Mouse (Mus musculus): ENCODE measurements around the gene Nop53. TPM values are rescaled to one million over a fixed set of nuclear protein-coding genes. Genes with fewer than 3 reads are reported as not detected.
A peak's percentile ranks its signal among the peaks of the same experiment; 100 is the strongest.

The Nop53 gene
- polyA plus RNA-seq, 1 experiment, result 120 TPM

DNA sequence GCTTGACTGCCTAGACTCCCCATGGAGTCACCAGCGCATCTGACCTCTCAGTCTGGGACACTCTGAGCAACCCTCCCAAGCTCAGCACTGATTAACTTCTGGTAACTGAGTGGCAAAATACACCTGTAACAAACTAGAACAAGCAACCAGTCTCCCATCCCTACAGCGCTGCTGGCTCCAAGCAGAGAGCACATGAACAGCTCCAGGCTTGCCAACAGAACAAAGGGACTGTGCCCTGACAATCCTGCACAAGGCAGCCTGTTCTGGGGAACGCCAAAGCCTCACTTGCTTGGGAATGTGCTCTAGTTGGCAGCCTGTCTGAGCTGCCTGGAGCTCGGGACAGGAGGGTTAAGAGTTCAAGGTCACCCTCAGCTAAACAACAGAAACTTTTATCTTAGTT, 35.7 kb upstream of the Nop53 start:
- Histone ChIP-seq H3K4me1 (ENCODE audit: control insufficient read depth, insufficient read depth, insufficient read length, low read length) (peaks cover 2% of the 10 kb centered on the region; the same call in 1 of the 2 replicates), H3K4me3 (ENCODE audit: low read depth, low read length) (no peak overlapping the region), H3K27me3 (ENCODE audit: control insufficient read depth, insufficient read depth, low read length) (no peaks in the 10 kb centered on the region), H3K27ac (ENCODE audit: insufficient read depth, low read depth, low read length) (no peak overlapping the region), H3K36me3 (ENCODE audit: control insufficient read depth, insufficient read depth, low read length) (peaks cover 24% of the 10 kb centered on the region)
- TF ChIP-seq CTCF (IDR thresholded peaks at IDR 0.05; ENCODE audit: extremely low read depth, insufficient read length, insufficient replicate concordance, low read depth, low read length) (no peak), POLR2A (IDR thresholded peaks at IDR 0.05; ENCODE audit: low read depth, low read length) (no peak)
- 66% methylated on average over 4 of the region's 4 CpGs for WGBS

- TF ChIP-seq POLR2A (IDR thresholded peaks at IDR 0.05; ENCODE audit: low read depth, low read length), result no peak
- no peak for TF ChIP-seq CTCF (IDR thresholded peaks at IDR 0.05; ENCODE audit: extremely low read depth, insufficient read length, insufficient replicate concordance, low read depth, low read length)
- H3K27ac ChIP-seq (ENCODE audit: insufficient read depth, low read depth, low read length), result no peak overlapping the region
- H3K4me1 ChIP-seq (ENCODE audit: control insufficient read depth, insufficient read depth, insufficient read length, low read length), result peaks cover 2% of the 10 kb centered on the region; the same call in 1 of the 2 replicates
- 79% methylated on average over 8 of the region's 8 CpGs for WGBS
- no peak overlapping the region for H3K4me3 ChIP-seq (ENCODE audit: low read depth, low read length)
- H3K27me3 ChIP-seq (ENCODE audit: control insufficient read depth, insufficient read depth, low read length), result no peaks in the 10 kb centered on the region
- peaks cover 31% of the 10 kb centered on the region for H3K36me3 ChIP-seq (ENCODE audit: control insufficient read depth, insufficient read depth, low read length)
Observed at GRCm38 (mm10) chr7:15980246-15980645, 34.4 kb upstream of the Nop53 start.

GRCm38 (mm10) chr7:15975904-15976303, 30.0 kb upstream of the Nop53 start:
- Histone ChIP-seq H3K27ac (ENCODE audit: insufficient read depth, low read depth, low read length) (no peak overlapping the region), H3K27me3 (ENCODE audit: control insufficient read depth, insufficient read depth, low read length) (no peaks in the 10 kb centered on the region), H3K4me1 (ENCODE audit: control insufficient read depth, insufficient read depth, insufficient read length, low read length) (peaks cover 2% of the 10 kb centered on the region; the same call in 1 of the 2 replicates), H3K4me3 (ENCODE audit: low read depth, low read length) (no peak overlapping the region), H3K36me3 (ENCODE audit: control insufficient read depth, insufficient read depth, low read length) (peaks cover 58% of the 10 kb centered on the region)
- 69% methylated on average over 4 of the region's 4 CpGs for WGBS
- TF ChIP-seq POLR2A (IDR thresholded peaks at IDR 0.05; ENCODE audit: low read depth, low read length) (no peak), CTCF (IDR thresholded peaks at IDR 0.05; ENCODE audit: extremely low read depth, insufficient read length, insufficient replicate concordance, low read depth, low read length) (peak; percentile 81; the same call in 1 of the 2 replicates)

GRCm38 (mm10) chr7:15975451-15975850, 29.6 kb upstream of the Nop53 start:
- H3K27me3 ChIP-seq (ENCODE audit: control insufficient read depth, insufficient read depth, low read length), result no peaks in the 10 kb centered on the region
- 92% methylated on average over 10 of the region's 10 CpGs for WGBS
- H3K4me3 ChIP-seq (ENCODE audit: low read depth, low read length), result no peak overlapping the region
- H3K4me1 ChIP-seq (ENCODE audit: control insufficient read depth, insufficient read depth, insufficient read length, low read length), result peaks cover 2% of the 10 kb centered on the region; the same call in 1 of the 2 replicates
- TF ChIP-seq CTCF (IDR thresholded peaks at IDR 0.05; ENCODE audit: extremely low read depth, insufficient read length, insufficient replicate concordance, low read depth, low read length) (no peak), POLR2A (IDR thresholded peaks at IDR 0.05; ENCODE audit: low read depth, low read length) (no peak)
- no peak overlapping the region for H3K27ac ChIP-seq (ENCODE audit: insufficient read depth, low read depth, low read length)
- peaks cover 58% of the 10 kb centered on the region for H3K36me3 ChIP-seq (ENCODE audit: control insufficient read depth, insufficient read depth, low read length)

DNA sequence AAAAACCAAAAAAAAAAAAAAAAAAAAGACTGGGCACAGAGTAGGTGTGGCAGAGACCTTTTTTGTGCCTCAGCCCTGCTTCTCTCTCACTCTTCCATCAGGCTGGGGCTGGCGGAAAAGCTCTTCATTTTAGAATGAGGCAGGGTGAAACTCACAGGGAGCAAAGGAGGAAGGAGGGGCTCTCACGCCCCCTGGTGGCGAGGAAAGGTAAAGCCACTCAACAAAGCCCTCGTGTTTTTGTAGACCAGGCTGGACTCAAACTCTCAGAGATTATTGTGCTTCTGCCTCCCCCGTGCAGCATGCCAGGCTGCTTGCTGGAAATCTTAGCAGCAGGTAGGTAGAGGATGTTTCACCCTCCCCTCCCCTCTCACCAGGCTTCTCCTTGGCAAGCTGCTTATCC, 28.8 kb upstream of the Nop53 start:
- Histone ChIP-seq H3K36me3 (ENCODE audit: control insufficient read depth, insufficient read depth, low read length) (peaks cover 58% of the 10 kb centered on the region), H3K27me3 (ENCODE audit: control insufficient read depth, insufficient read depth, low read length) (no peaks in the 10 kb centered on the region), H3K4me3 (ENCODE audit: low read depth, low read length) (no peak overlapping the region), H3K27ac (ENCODE audit: insufficient read depth, low read depth, low read length) (no peak overlapping the region), H3K4me1 (ENCODE audit: control insufficient read depth, insufficient read depth, insufficient read length, low read length) (no peaks in the 10 kb centered on the region)
- TF ChIP-seq POLR2A (IDR thresholded peaks at IDR 0.05; ENCODE audit: low read depth, low read length), result no peak
- peak; percentile 89 for TF ChIP-seq CTCF (IDR thresholded peaks at IDR 0.05; ENCODE audit: extremely low read depth, insufficient read length, insufficient replicate concordance, low read depth, low read length)
- WGBS, result 37% methylated on average over 5 of the region's 5 CpGs

DNA sequence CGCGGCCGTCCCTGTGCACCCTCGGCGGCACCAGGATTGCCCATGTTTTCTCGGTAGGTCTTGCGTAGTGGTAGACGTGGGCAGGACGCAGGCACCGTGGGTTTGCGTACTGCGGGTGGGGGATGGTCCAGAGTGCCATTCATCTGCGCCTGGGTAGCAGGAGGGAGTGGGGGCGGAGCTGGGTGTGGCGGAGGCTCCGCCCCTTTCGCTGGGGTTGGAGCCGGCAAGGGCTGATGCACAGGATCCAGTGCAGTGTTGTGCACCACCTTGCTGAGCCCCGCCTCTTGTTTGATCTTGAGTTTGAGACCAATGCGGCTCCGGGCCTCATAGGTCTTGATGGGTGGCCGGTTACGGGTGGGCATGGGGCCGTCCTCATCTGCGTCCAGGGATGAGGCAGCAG, 26.4 kb upstream of the Nop53 start:
- Histone ChIP-seq H3K27me3 (ENCODE audit: control insufficient read depth, insufficient read depth, low read length) (no peaks in the 10 kb centered on the region), H3K4me3 (ENCODE audit: low read depth, low read length) (no peak overlapping the region), H3K4me1 (ENCODE audit: control insufficient read depth, insufficient read depth, insufficient read length, low read length) (no peaks in the 10 kb centered on the region), H3K36me3 (ENCODE audit: control insufficient read depth, insufficient read depth, low read length) (peaks cover 49% of the 10 kb centered on the region), H3K27ac (ENCODE audit: insufficient read depth, low read depth, low read length) (no peak overlapping the region)
- 86% methylated on average over 25 of the region's 25 CpGs for WGBS
- no peak for TF ChIP-seq POLR2A (IDR thresholded peaks at IDR 0.05; ENCODE audit: low read depth, low read length)
- no peak for TF ChIP-seq CTCF (IDR thresholded peaks at IDR 0.05; ENCODE audit: extremely low read depth, insufficient read length, insufficient replicate concordance, low read depth, low read length)

DNA sequence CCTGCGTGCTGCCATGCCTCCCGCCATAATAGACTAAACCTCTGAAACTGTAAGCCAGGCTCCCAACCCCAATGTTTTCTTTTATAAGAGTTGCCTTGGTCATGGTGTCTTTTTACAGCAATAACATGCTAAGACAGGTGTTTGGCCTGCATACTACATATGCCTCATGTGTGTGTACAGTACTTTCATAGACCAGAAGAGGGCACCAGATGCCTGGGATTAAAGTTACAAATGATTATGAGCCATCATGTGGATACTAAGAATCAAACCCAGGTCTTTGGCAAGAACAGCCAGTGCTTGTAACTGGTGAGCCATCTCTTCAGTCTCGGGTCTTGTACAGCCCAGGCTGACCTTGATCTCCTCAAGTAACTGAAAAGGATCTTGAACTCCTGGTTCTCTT, 23.8 kb upstream of the Nop53 start:
- TF ChIP-seq CTCF (IDR thresholded peaks at IDR 0.05; ENCODE audit: extremely low read depth, insufficient read length, insufficient replicate concordance, low read depth, low read length) (no peak), POLR2A (IDR thresholded peaks at IDR 0.05; ENCODE audit: low read depth, low read length) (no peak)
- WGBS, result 86% methylated on average over 3 of the region's 3 CpGs
- no peak overlapping the region for H3K27ac ChIP-seq (ENCODE audit: insufficient read depth, low read depth, low read length)
- H3K27me3 ChIP-seq (ENCODE audit: control insufficient read depth, insufficient read depth, low read length), result no peaks in the 10 kb centered on the region
- H3K4me3 ChIP-seq (ENCODE audit: low read depth, low read length), result no peak overlapping the region
- peaks cover 30% of the 10 kb centered on the region for H3K36me3 ChIP-seq (ENCODE audit: control insufficient read depth, insufficient read depth, low read length)
- H3K4me1 ChIP-seq (ENCODE audit: control insufficient read depth, insufficient read depth, insufficient read length, low read length), result no peaks in the 10 kb centered on the region

All from small intestine, adult 2 months (tissue).